Mouse (Mus musculus): Measurements from ENCODE around the gene Tacc3.

- TF ChIP-seq CTCF (IDR thresholded peaks at IDR 0.05; ENCODE audit: low read depth, low read length), result no peak
- TF ChIP-seq POLR2A (IDR thresholded peaks at IDR 0.05; ENCODE audit: insufficient read depth, low read length), result no peak
- no peak for TF ChIP-seq EP300 (IDR thresholded peaks at IDR 0.05; ENCODE audit: insufficient read depth, low read depth, low read length)
These were observed 29.1 kb upstream of the Tacc3 start for GRCm38 (mm10) chr5:33628820-33629300.

Measured in ES-Bruce4 (cell line).